Mouse (Mus musculus): ENCODE measurements around the gene Stx4a.

- TF ChIP-seq EP300 (IDR thresholded peaks at IDR 0.05; ENCODE audit: insufficient read depth, low read depth, low read length) (no peak), POLR2A (IDR thresholded peaks at IDR 0.05; ENCODE audit: insufficient read depth, low read length) (no peak)
Measured at GRCm38 (mm10) chr7:127894480-127894879, 70.4 kb downstream of the Stx4a start.
